13 mouse cellular contexts compared by ENCODE assay signal in genomic region chr10:126972988-126973387, GRCm38 (mm10). TPM values are rescaled to one million over a fixed set of nuclear protein-coding genes. Genes with fewer than 3 reads are reported as not detected.
DNase-seq lines count a peak whose midpoint lies in the region; ATAC-seq and TF ChIP-seq lines count a peak whose summit lies in the region.
"Had no signal": no experiment of that assay in that cellular context is flagged by ENCODE, and none has a peak within 500 bp of the region (broad histone marks: within the 10 kb centered on the region; RNA-seq: fewer than 3 reads in every experiment).

No protein-coding gene starts in this region.

- ATAC-seq in heart, embryonic 13.5 days (ENCODE audit: extremely low read depth, insufficient number of reproducible peaks, low FRiP score, low TSS enrichment): no peak
- no peak for ATAC-seq in midbrain, embryonic 15.5 days (replicated peaks)
- ATAC-seq in intestine, postnatal 0 days: peak; percentile 83
- ATAC-seq: hindbrain, postnatal 0 days had no signal

- DNase-seq in heart, postnatal 25 days (ENCODE audit: low spot score): no peak
- DNase-seq in midbrain, embryonic 10.5 days (ENCODE audit: low spot score): no peak
- DNase-seq in urinary bladder, postnatal 10 days (ENCODE audit: low spot score): no peak
- no peak for DNase-seq in cerebellum, adult 2 months
- DNase-seq: adrenal gland, postnatal 36 days; cerebellum, adult 9-11 months; lung, postnatal 36 days; right cerebral cortex, postnatal 4 days had no signal

- H3K9ac ChIP-seq in heart, embryonic 13.5 days: peak overlapping the region; percentile 20
- H3K9ac ChIP-seq in midbrain, embryonic 15.5 days: no peak overlapping the region
- no peak overlapping the region for H3K9ac ChIP-seq in intestine, postnatal 0 days (ENCODE audit: low read depth, low read length)

- H3K4me3 ChIP-seq in heart, embryonic 13.5 days: no peak overlapping the region
- no peak overlapping the region for H3K4me3 ChIP-seq in midbrain, embryonic 10.5 days
- H3K4me3 ChIP-seq in midbrain, embryonic 15.5 days: no peak overlapping the region
- no peak overlapping the region for H3K4me3 ChIP-seq in intestine, postnatal 0 days (ENCODE audit: low read depth, low read length)
- no peak overlapping the region for H3K4me3 ChIP-seq in cerebellum, adult 2 months (replicated peaks; ENCODE audit: insufficient read depth, low read depth, low read length)
- H3K4me3 ChIP-seq: layer of hippocampus, adult 2 months had no signal

- no peaks in the 10 kb centered on the region for H3K9me3 ChIP-seq in heart, embryonic 13.5 days
- H3K9me3 ChIP-seq in midbrain, embryonic 10.5 days (replicated peaks): no peaks in the 10 kb centered on the region
- H3K9me3 ChIP-seq in midbrain, embryonic 15.5 days: no peaks in the 10 kb centered on the region
- no peaks in the 10 kb centered on the region for H3K9me3 ChIP-seq in intestine, postnatal 0 days (ENCODE audit: control insufficient read depth)

- no peak for TF ChIP-seq CTCF in intestine, postnatal 0 days (IDR thresholded peaks at IDR 0.05; ENCODE audit: low read depth)
- no peak for TF ChIP-seq CTCF in cerebellum, adult 2 months (IDR thresholded peaks at IDR 0.05; ENCODE audit: borderline replicate concordance, insufficient read depth, low read depth, low read length)

- H3K4me2 ChIP-seq in heart, embryonic 13.5 days: no peak overlapping the region
- H3K4me2 ChIP-seq in midbrain, embryonic 15.5 days: no peak overlapping the region
- peak overlapping the region; percentile 37; the same call in 1 of the 2 replicates for H3K4me2 ChIP-seq in intestine, postnatal 0 days (replicated peaks; ENCODE audit: low read depth)

- WGBS in heart, embryonic 13.5 days: 30% methylated on average over 7 of the region's 7 CpGs
- WGBS in midbrain, embryonic 10.5 days: 30% methylated on average over 7 of the region's 7 CpGs
- 27% methylated on average over 7 of the region's 7 CpGs for WGBS in midbrain, embryonic 15.5 days
- WGBS in intestine, postnatal 0 days: 18% methylated on average over 7 of the region's 7 CpGs
- 45% methylated on average over 7 of the region's 7 CpGs for WGBS in cerebellum, adult 2 months

- intact Hi-C loops in heart, postnatal 25 days (cut with DNase I): loop anchor here (2.0 kb wide), 1 partner anchor 16 kb away; no protein-coding TSS in a partner anchor

- H3K27ac ChIP-seq in heart, embryonic 13.5 days (replicated peaks): peak overlapping the region; percentile 87
- H3K27ac ChIP-seq in midbrain, embryonic 10.5 days (replicated peaks): peak overlapping the region; percentile 87
- H3K27ac ChIP-seq in midbrain, embryonic 15.5 days: no peak overlapping the region
- H3K27ac ChIP-seq in intestine, postnatal 0 days (ENCODE audit: low read depth, low read length): peak overlapping the region; percentile 93
- H3K27ac ChIP-seq in cerebellum, adult 2 months (ENCODE audit: insufficient read depth, low read length): no peak overlapping the region
- H3K27ac ChIP-seq: hindbrain, postnatal 0 days; layer of hippocampus, adult 2 months had no signal

- no peaks in the 10 kb centered on the region for H3K36me3 ChIP-seq in heart, embryonic 13.5 days
- no peaks in the 10 kb centered on the region for H3K36me3 ChIP-seq in midbrain, embryonic 10.5 days
- H3K36me3 ChIP-seq in midbrain, embryonic 15.5 days (replicated peaks): no peaks in the 10 kb centered on the region
- no peaks in the 10 kb centered on the region for H3K36me3 ChIP-seq in intestine, postnatal 0 days (ENCODE audit: control insufficient read depth, insufficient read depth)

- TF ChIP-seq POLR2A in cerebellum, adult 2 months (IDR thresholded peaks at IDR 0.05; ENCODE audit: borderline replicate concordance, insufficient read depth, low read length): no peak

- H3K27me3 ChIP-seq in heart, embryonic 13.5 days (replicated peaks): no peaks in the 10 kb centered on the region
- H3K27me3 ChIP-seq in midbrain, embryonic 10.5 days (ENCODE audit: low read depth, poor library complexity, severe bottlenecking): peaks cover 33% of the 10 kb centered on the region
- H3K27me3 ChIP-seq in midbrain, embryonic 15.5 days (replicated peaks): 0 out of 2 replicates have a peak, but pooled peaks cover 3% of the 10 kb centered on the region
- H3K27me3 ChIP-seq in intestine, postnatal 0 days (replicated peaks; ENCODE audit: control insufficient read depth, insufficient read depth, low read length): no peaks in the 10 kb centered on the region
- no peaks in the 10 kb centered on the region for H3K27me3 ChIP-seq in cerebellum, adult 2 months (ENCODE audit: control insufficient read depth, insufficient read depth, low read length)

- peaks cover 45% of the 10 kb centered on the region for H3K4me1 ChIP-seq in heart, embryonic 13.5 days
- H3K4me1 ChIP-seq in midbrain, embryonic 10.5 days: peaks cover 52% of the 10 kb centered on the region
- peaks cover 15% of the 10 kb centered on the region for H3K4me1 ChIP-seq in midbrain, embryonic 15.5 days
- H3K4me1 ChIP-seq in intestine, postnatal 0 days (replicated peaks; ENCODE audit: control insufficient read depth, insufficient read depth, low read length): peaks cover 30% of the 10 kb centered on the region
- H3K4me1 ChIP-seq in cerebellum, adult 2 months (ENCODE audit: control insufficient read depth, insufficient read depth, low read length): peaks cover 6% of the 10 kb centered on the region; the same call in 1 of the 2 replicates

RNA-seq across cellular contexts. Expression of gene Ctdsp2, which starts 5.5 kb away (rescaled TPM):
- polyA plus RNA-seq in heart, embryonic 13.5 days (2015; fragmentation: Nextera tagmentation; extraction: Ambion mirVana): 37.1 and 39.6 TPM in 2 replicates
- total RNA-seq in heart, postnatal 25 days (2021): 100 to 1,000 TPM; 104 to 110 TPM
- polyA plus RNA-seq in midbrain, embryonic 10.5 days (2016; fragmentation: Nextera tagmentation; extraction: Ambion mirVana): 36.8 and 39.3 TPM in 2 replicates
- polyA plus RNA-seq in midbrain, embryonic 15.5 days (2015; fragmentation: Nextera tagmentation; extraction: Ambion mirVana): 16.5 and 18.6 TPM in 2 replicates
- 43.1 and 46.7 TPM in 2 replicates for polyA plus RNA-seq in intestine, postnatal 0 days (2015; fragmentation: Nextera tagmentation; extraction: Ambion mirVana)
- polyA plus RNA-seq in cerebellum, adult 2 months (2012; rRNA removed): 96.2 and 101 TPM in 2 replicates

RNA-seq across cellular contexts. Expression of gene Avil, which starts 27.5 kb away (rescaled TPM):
- 0.17 and 0.21 TPM in 2 replicates for polyA plus RNA-seq in heart, embryonic 13.5 days (2015; fragmentation: Nextera tagmentation; extraction: Ambion mirVana)
- total RNA-seq in heart, postnatal 25 days (2021): under 1 TPM; 0.14 to 0.39 TPM
- 0.36 and 2.2 TPM in 2 replicates for polyA plus RNA-seq in midbrain, embryonic 10.5 days (2016; fragmentation: Nextera tagmentation; extraction: Ambion mirVana)
- polyA plus RNA-seq in midbrain, embryonic 15.5 days (2015; fragmentation: Nextera tagmentation; extraction: Ambion mirVana): 2.2 and 3.2 TPM in 2 replicates
- polyA plus RNA-seq in intestine, postnatal 0 days (2015; fragmentation: Nextera tagmentation; extraction: Ambion mirVana): 0.20 and 0.52 TPM in 2 replicates
- 0.33 and 0.54 TPM in 2 replicates for polyA plus RNA-seq in cerebellum, adult 2 months (2012; rRNA removed)

RNA-seq across cellular contexts. Expression of gene Tsfm, which starts 57.7 kb away (rescaled TPM):
- polyA plus RNA-seq in heart, embryonic 13.5 days (2015; fragmentation: Nextera tagmentation; extraction: Ambion mirVana): 86.6 and 92.5 TPM in 2 replicates
- total RNA-seq in heart, postnatal 25 days (2021): 10 to 100 TPM; 66.1 to 67.4 TPM
- 101 and 107 TPM in 2 replicates for polyA plus RNA-seq in midbrain, embryonic 10.5 days (2016; fragmentation: Nextera tagmentation; extraction: Ambion mirVana)
- polyA plus RNA-seq in midbrain, embryonic 15.5 days (2015; fragmentation: Nextera tagmentation; extraction: Ambion mirVana): 57.3 and 62.7 TPM in 2 replicates
- 42.4 and 43.7 TPM in 2 replicates for polyA plus RNA-seq in intestine, postnatal 0 days (2015; fragmentation: Nextera tagmentation; extraction: Ambion mirVana)
- 45.2 and 45.4 TPM in 2 replicates for polyA plus RNA-seq in cerebellum, adult 2 months (2012; rRNA removed)

Comparison
In these comparisons a context has a peak if more than half of its experiments do, and no peak if none do; other contexts are left out.
1. H3K27ac ChIP-seq: peak in heart, embryonic 13.5 days (single experiment), midbrain, embryonic 10.5 days (single experiment) and intestine, postnatal 0 days (single experiment); none in midbrain, embryonic 15.5 days (single experiment) and cerebellum, adult 2 months (single experiment).